Mouse (Mus musculus): ENCODE measurements around the gene Mutyh. TPM values are rescaled to one million over a fixed set of nuclear protein-coding genes. Genes with fewer than 3 reads are reported as not detected.

Gene Mutyh
- total RNA-seq (2021) = 10 to 100 TPM; 10.0 to 10.4 TPM
- long read RNA-seq, experiment 1, partial matches to known transcripts = 4 of 14 reads
- long read RNA-seq, experiment 1, other reads (novel, unspliced or antisense) = 7 of 14 reads
- long read RNA-seq, experiment 2, partial matches to known transcripts = 3 of 15 reads
- long read RNA-seq, experiment 2, other reads (novel, unspliced or antisense) = 12 of 15 reads

- DNase-seq (ENCODE audit: low spot score in 2 of 2) = peak; percentile 75 to 90
Observed at GRCm38 (mm10) chr4:116807197-116808129, at the start of gene Mutyh, which contains the start of gene Toe1. TSS of gene Mutyh (plus strand) at chr4:116807723. TSS of gene Toe1 (minus strand) at chr4:116807640.

DNA sequence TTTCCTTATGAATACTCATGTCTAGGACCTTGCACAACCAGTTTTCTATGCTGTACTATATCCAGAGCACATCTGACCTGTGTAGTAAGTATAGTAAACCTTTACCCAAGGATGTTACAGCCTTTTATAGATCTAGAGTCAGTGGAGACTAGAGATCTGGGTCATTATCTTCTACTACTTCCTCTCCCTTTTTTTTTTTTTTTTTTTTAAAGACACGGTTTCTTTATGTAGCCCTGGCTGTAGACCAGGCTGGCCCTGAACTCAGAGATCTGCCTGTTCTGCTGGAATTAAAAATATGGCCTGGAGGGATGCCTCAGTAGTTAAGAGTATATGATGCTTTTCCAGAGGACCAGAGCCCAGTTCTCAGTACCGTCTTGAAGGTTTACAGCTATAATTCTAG is 45.6 kb upstream of the Mutyh start:
- no peak for DNase-seq (ENCODE audit: low spot score in 2 of 2)

GRCm38 (mm10) chr4:116764001-116764400 is 43.5 kb upstream of the Mutyh start:
- no peak for DNase-seq (ENCODE audit: low spot score in 2 of 2)

DNA sequence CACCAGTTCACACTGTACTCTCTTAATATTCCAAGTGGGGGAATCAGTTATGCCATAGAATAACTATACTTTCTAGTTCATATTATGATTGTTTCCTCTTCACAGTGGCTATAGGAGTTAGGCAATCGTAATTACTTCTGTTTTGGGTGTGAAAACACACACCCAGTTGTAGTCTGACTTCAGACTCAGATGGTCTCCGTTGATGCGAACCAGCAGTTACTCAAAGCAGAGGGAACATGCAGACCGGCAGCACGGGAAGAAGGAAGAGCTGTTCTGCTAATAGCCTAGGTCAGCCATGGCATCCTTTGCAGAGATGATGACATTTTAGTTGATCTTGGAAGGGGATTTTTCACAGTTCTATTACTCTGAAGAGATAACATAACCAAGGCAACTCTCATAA is 39.0 kb upstream of the Mutyh start:
- DNase-seq (ENCODE audit: low spot score in 2 of 2) = no peak

GRCm38 (mm10) chr4:116769060-116769459 is 38.5 kb upstream of the Mutyh start:
- DNase-seq (ENCODE audit: low spot score in 2 of 2) = no peak

- DNase-seq (ENCODE audit: low spot score in 2 of 2) = no peak
Observed at GRCm38 (mm10) chr4:116776391-116776790, 31.1 kb upstream of the Mutyh start.

DNA sequence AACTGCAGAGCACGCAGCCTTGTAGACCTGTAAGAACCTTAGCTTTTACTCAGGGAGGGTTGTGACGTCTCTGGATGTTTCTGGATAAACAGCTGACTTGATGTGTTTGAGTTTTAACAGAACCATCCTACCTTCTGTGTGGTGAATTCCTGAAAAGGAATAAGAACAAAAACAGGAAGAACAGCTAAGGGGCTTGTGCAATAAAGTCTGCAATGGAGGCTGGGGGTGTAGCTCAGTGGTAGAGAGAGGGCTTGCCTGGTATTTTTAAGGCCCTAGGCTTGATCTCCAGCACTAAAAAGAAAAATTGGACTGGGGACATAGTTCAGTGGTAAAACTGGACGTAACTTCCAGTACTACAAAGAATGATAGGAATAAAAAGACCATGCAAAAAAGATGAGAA is 30.4 kb upstream of the Mutyh start:
- DNase-seq (ENCODE audit: low spot score in 2 of 2) = no peak

DNA sequence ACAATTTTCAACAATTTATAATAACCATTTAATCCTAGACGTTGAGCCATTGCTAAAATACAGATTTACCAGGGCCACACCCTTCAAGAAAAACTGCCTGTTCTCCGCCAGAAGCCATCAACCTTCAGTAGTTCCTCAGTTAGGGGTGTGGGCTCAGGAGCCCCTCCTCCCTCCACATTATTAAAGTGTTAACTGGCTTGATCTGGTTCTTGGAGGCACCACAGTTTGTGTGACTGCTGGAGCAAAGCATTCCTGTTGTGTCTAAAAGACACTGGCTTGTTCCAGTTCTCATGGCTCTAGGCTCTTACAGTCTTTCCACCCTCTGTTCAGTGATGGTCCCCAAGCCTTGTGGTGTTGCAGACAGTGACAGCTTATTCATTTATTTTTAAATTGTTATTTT is 27.0 kb upstream of the Mutyh start:
- no peak for DNase-seq (ENCODE audit: low spot score in 2 of 2)

GRCm38 (mm10) chr4:116781366-116781765 is 26.2 kb upstream of the Mutyh start:
- DNase-seq (ENCODE audit: low spot score in 2 of 2) = no peak

- no peak for DNase-seq (ENCODE audit: low spot score in 2 of 2)
Observed at GRCm38 (mm10) chr4:116782171-116782570, 25.4 kb upstream of the Mutyh start.

- no peak for DNase-seq (ENCODE audit: low spot score in 2 of 2)
Observed at GRCm38 (mm10) chr4:116786587-116786986, 20.9 kb upstream of the Mutyh start.

GRCm38 (mm10) chr4:116787985-116788760 is 19.4 kb upstream of the Mutyh start:
- DNase-seq (ENCODE audit: low spot score in 2 of 2) = no peak

DNA sequence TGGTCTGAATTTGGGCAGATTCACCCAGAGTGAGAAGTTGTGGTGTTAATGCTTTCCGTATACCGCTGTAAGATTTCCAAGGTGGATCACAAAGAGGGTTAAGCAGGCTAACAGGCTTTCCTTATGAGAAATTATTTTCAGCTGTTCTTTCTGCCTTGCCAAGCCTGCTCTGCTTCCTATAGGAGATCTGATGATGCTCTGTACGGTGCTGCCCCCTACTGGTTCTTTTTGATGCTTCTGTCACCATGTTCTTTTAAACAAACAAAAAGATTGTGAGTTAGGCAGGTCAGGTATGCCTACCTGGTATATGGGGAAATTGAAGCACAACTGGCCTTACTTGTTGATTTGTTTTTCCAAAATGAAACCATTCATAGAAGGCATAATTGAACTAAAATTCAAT is 18.6 kb upstream of the Mutyh start:
- peak; percentile 30 to 52 for DNase-seq (ENCODE audit: low spot score in 2 of 2)

GRCm38 (mm10) chr4:116792453-116792852 is 15.1 kb upstream of the Mutyh start:
- no peak for DNase-seq (ENCODE audit: low spot score in 2 of 2)

DNA sequence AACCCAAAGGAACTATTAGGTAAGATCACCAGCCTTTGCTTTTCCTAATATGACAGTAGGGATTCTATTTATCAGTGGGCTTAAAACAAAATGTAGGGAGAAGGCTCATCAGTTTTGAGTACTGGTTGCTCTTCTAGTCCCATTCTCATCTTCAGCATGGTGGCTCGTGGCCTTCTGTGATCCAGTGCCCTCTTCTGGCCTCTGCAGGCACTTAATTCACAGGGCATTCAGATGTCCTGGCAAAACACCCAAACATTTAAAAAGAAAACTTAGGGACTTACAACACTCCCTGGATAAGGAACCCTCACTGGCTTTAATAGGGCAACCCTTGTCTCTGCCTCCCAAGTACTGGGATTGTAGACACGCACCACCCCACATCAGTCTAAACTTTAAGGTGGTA is 13.2 kb upstream of the Mutyh start:
- DNase-seq (ENCODE audit: low spot score in 2 of 2) = no peak

- no peak for DNase-seq (ENCODE audit: low spot score in 2 of 2)
Observed at GRCm38 (mm10) chr4:116796442-116797110, 10.9 kb upstream of the Mutyh start.

DNA sequence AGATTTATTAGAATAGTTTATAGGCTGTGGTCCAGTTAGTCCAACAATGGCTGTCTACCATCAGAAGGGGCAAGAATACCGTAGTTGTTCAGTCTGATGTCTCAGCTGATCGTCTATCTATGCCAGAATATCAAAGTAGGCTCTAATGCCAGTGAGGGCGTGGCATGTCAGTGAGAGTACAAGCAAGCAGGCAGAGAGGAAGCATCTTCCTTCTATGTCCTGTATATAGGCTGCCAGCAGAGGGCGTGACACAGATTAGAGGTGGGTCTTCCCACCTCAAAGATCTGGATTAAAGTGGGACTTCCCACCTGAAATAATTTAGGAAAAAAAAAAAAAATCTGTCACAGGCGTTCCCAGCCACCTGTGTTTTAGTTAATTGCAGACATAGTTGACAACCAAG is 7.6 kb upstream of the Mutyh start:
- DNase-seq (ENCODE audit: low spot score in 2 of 2) = no peak

- DNase-seq (ENCODE audit: low spot score in 2 of 2) = no peak
Observed at GRCm38 (mm10) chr4:116811012-116811411, 3.5 kb downstream of the Mutyh start.

DNA sequence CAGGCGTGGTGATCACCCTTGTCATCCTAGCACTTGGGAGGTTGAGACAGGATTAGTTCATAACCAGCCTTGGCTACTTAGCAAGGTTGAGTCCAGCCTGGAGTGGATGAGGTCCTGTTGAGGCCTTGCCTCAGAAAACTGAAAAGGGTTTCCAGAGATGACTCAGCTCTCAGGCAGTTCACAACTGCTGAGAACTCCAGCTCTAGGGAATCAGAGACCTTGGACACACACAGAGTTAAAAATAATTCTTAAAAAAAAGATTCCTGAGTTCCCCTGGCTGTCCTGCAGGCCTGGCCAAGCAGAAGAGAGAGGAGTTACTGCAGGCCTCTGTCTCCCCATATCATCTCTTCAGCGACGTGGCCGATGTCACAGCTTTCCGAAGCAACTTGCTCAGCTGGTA is 7.8 kb downstream of the Mutyh start:
- DNase-seq (ENCODE audit: low spot score in 2 of 2) = no peak

- no peak for DNase-seq (ENCODE audit: low spot score in 2 of 2)
Observed at GRCm38 (mm10) chr4:116817486-116817885, 10.0 kb downstream of the Mutyh start.
